Mouse (Mus musculus) left cerebral cortex, adult 11 months (tissue): Measurements from ENCODE around the gene Wdr74.
A peak's percentile ranks its signal among the peaks of the same experiment; 100 is the strongest.

Experiments
- DNase-seq: peaks from one replicate; pipeline ENCODE4 v3.0.0; 2022; ENCODE audit warnings: low spot score

Gene Wdr74

GRCm38 (mm10) chr19:8735389-8736159 is at the start of gene Wdr74:
TSS of gene Wdr74 (plus strand) at chr19:8735827.
- DNase-seq, result peak; percentile 83

- DNase-seq, result no peak
Observed at GRCm38 (mm10) chr19:8691871-8692539, 43.6 kb upstream of the Wdr74 start.

- no peak for DNase-seq
Observed at GRCm38 (mm10) chr19:8692740-8693139, 42.9 kb upstream of the Wdr74 start.

DNA sequence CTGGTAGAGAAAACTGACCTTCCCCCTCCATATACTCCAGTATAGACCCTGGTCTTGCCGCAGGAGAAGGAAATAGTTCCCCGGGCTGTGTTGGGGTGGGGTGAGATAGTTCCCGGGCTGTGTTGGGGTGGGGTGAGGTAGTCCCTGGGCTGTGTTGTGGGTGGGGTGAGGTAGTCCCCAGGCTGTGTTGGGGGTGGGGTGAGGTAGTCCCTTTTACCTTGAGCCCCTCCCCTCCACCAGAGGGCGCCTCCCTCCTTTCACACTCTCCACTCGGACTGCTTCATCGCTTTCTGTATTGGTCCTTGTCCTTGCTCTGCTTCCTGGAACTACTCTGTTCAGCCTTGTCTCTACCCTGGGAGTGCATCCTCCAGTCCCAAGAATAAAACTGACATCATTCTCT is 40.3 kb upstream of the Wdr74 start:
- no peak for DNase-seq

GRCm38 (mm10) chr19:8699652-8700051 is 36.0 kb upstream of the Wdr74 start:
- DNase-seq, result no peak

- no peak for DNase-seq
Observed at GRCm38 (mm10) chr19:8702458-8702857, 33.2 kb upstream of the Wdr74 start.

- no peak for DNase-seq
Observed at GRCm38 (mm10) chr19:8703571-8703970, 32.1 kb upstream of the Wdr74 start.

- no peak for DNase-seq
Observed at GRCm38 (mm10) chr19:8705026-8705708, 30.5 kb upstream of the Wdr74 start.

GRCm38 (mm10) chr19:8706132-8706667 is 29.4 kb upstream of the Wdr74 start:
- DNase-seq, result no peak

DNA sequence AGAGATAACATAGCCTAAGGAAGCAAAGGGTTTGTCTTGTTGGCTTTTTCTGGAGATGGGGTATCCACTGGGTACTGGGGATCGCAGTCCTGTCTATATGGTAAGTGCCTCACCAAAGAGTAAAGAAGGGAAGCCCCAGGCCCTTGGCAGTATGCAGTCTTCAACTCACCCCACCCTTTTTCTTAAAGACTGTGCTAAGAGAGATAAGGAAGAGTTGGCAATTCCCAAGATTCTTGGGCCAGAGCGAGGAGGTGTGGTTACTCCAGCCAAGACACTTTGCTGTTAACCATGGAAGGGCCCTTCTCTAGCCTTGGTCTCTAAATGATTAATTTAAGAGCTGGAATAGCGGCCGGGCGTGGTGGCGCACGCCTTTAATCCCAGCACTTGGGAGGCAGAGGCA is 28.7 kb upstream of the Wdr74 start:
- DNase-seq, result no peak

DNA sequence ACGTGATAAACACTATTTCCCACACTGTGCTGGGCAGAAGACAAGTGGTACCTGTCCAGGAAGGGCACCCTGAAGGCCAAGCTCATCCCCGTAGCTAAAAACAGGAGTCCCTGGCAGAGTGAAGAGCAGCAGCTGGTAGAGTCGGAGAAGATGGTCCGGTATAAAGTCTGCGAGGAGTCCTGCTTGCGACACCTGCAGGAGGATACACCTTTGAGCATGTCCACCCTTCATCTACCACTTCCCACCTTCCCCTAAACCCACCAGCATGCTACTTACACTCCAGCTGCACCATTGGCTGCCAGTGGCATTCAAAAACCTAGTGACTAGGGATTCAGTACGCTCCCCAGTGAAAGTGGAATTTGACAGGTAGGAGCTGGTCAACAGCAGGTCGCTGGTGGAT is 26.7 kb upstream of the Wdr74 start:
- no peak for DNase-seq

DNA sequence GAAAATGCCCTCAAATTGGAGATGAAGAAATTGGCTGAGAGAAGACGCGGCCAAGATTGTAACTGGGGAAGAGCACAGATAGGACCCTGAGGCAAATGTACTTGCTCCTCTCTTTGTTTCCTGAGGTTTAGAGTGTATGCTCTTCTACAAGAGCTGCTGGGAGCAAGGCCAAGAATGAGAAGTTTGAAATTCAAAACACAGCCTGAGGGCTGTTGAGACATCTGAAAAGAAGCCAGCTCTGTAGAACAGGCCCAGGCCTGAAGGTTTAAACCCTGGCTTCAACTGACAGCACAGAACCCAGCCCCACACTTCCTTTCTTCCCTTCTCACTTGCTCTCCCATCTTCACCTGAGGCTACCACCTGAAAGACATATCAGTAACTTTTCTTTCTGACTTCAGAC is 25.6 kb upstream of the Wdr74 start:
- no peak for DNase-seq

DNA sequence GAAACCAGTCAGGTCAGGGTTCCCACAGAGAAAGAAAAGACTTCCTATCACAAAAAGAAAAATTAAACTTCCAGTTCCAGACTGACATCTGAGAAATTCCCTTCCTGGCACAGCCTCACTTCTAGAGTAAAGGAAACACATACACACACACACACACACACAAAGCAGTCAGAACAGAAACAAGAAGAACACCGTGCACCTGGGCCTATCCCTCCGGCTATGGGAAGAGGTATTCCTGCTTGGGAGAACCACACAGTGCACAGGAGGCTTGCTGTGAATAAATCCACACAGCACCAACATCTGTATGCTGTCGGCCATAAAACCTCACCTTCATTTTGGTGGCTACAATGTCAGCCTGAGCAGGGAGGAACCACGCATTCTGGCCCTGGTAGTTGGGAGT is 24.1 kb upstream of the Wdr74 start:
- no peak for DNase-seq

- no peak for DNase-seq
Observed at GRCm38 (mm10) chr19:8711949-8712869, 23.4 kb upstream of the Wdr74 start.

DNA sequence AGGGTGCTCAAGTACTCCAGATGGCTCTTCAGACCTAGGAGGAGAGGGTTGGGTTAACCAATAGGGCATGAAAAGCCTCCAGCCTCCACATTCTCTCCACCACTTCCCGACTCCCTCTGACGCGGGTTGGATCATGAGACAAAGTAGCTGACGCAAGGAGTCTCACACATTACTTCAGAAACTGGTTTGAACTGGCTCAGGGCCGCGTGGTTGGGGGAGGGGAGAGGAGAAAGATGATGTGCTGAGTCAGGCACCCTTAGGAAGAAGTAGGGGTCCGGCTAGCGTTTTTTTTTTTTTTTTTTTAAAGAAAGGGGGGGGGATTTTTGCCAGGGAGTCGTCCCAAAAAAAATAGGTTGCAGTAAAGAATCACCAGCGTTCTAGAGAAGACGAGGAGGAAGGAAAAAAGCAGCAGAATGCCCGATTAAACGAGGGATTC is 22.7 kb upstream of the Wdr74 start:
- DNase-seq, result peak; percentile 63

GRCm38 (mm10) chr19:8713306-8713996 is 22.2 kb upstream of the Wdr74 start:
- DNase-seq, result peak; percentile 91

DNA sequence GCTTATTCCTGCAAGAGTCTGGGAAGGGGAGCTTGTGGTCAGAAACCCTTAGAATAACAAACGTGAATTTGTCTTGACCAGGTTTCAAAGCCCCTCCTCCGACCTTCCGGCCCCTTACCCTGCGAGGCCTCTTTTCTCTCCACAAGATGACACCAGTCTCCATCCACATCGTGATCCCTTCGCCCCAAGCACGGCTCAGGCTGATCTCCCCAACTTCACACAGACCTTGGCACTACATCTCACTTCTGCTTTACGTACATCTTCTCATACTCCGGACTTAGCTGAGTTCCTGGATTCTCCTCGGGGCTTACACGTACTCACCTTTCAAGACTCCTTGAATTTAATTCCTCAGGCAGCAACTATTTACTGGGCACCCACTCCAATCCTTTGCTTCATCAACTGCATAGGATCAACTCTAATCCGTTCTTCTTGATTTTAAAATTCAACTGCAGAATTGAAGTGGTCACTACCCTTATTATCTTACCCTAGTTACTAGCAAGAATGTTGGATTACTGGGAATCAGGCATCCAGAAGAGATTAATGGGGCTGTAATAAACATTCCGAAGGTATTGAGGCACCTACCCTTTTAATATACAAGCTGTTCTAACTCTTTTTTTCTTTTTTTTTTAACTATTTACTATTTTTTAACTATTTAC is 21.5 kb upstream of the Wdr74 start:
- DNase-seq, result no peak

GRCm38 (mm10) chr19:8714653-8715481 is 20.8 kb upstream of the Wdr74 start:
- no peak for DNase-seq
